11 mouse cellular contexts compared by ENCODE assay signal in genomic region chr7:46643172-46643571, GRCm38 (mm10). TPM values are rescaled to one million over a fixed set of nuclear protein-coding genes. Genes with fewer than 3 reads are reported as not detected.
DNase-seq lines count a peak whose midpoint lies in the region; ATAC-seq lines count a peak whose summit lies in the region.
"Had no signal": no experiment of that assay in that cellular context is flagged by ENCODE, and none has a peak within 500 bp of the region (broad histone marks: within the 10 kb centered on the region; RNA-seq: fewer than 3 reads in every experiment).

No protein-coding gene starts in this region.

- no peaks in the 10 kb centered on the region for H3K27me3 ChIP-seq in hindbrain, embryonic 16.5 days (replicated peaks; ENCODE audit: control insufficient read depth, insufficient read depth, low read length)

- no peak overlapping the region for H3K4me2 ChIP-seq in hindbrain, embryonic 16.5 days (ENCODE audit: low read length)
- H3K4me2 ChIP-seq: embryonic facial prominence, embryonic 15.5 days had no signal

- H3K27ac ChIP-seq in hindbrain, embryonic 16.5 days (ENCODE audit: low read depth, low read length) = no peak overlapping the region
- H3K27ac ChIP-seq: embryonic facial prominence, embryonic 15.5 days; limb, embryonic 10.5 days had no signal

- no peaks in the 10 kb centered on the region for H3K36me3 ChIP-seq in hindbrain, embryonic 16.5 days (ENCODE audit: control insufficient read depth, insufficient read depth, low read length)
- H3K36me3 ChIP-seq: embryonic facial prominence, embryonic 15.5 days; limb, embryonic 10.5 days had no signal

- ATAC-seq in hindbrain, embryonic 16.5 days = no peak

- H3K9ac ChIP-seq in hindbrain, embryonic 16.5 days (ENCODE audit: low read depth, low read length) = no peak overlapping the region
- H3K9ac ChIP-seq: embryonic facial prominence, embryonic 15.5 days had no signal

- 91% methylated on average over 1 of the region's 1 CpGs for WGBS in hindbrain, embryonic 16.5 days

- H3K4me3 ChIP-seq in hindbrain, embryonic 16.5 days (ENCODE audit: low read length) = no peak overlapping the region
- H3K4me3 ChIP-seq: embryonic facial prominence, embryonic 15.5 days; limb, embryonic 10.5 days had no signal

- peaks cover 7% of the 10 kb centered on the region; the same call in 1 of the 2 replicates for H3K4me1 ChIP-seq in hindbrain, embryonic 16.5 days (ENCODE audit: control insufficient read depth, insufficient read depth, low read depth, low read length)

- peak; percentile 7 for DNase-seq in adrenal gland, postnatal 10 days
- DNase-seq in adrenal gland, adult 8-10 months = no peak
- peak; percentile 51 to 59 for DNase-seq in left cerebral cortex, adult 18-20 months (ENCODE audit: low spot score in 2 of 2)
- no peak for DNase-seq in left cerebral cortex, postnatal 10 days (ENCODE audit: extremely low spot score in 1 of 2, low spot score in 2 of 2)
- peak; percentile 25 for DNase-seq in adrenal gland, postnatal 25 days
- peak; percentile 55 for DNase-seq in left cerebral cortex, postnatal 4 days
- no peak for DNase-seq in gastrocnemius, postnatal 4 days (ENCODE audit: low spot score in 2 of 2)

- H3K9me3 ChIP-seq in hindbrain, embryonic 16.5 days (ENCODE audit: control insufficient read depth, low read length) = no peaks in the 10 kb centered on the region
- H3K9me3 ChIP-seq: embryonic facial prominence, embryonic 15.5 days; limb, embryonic 10.5 days had no signal

- intact Hi-C loops in left cerebral cortex, postnatal 10 days (cut with DNase I) = loop anchor here (5.0 kb wide), 1 partner anchor 69 kb away; the partner anchor contains the start of gene Saal1
- intact Hi-C loops in left cerebral cortex, postnatal 4 days (cut with DNase I) = loop anchor here (10.0 kb wide), 1 partner anchor 122 kb away; no protein-coding TSS in a partner anchor

RNA-seq across cellular contexts. Expression of gene Sergef, which starts 3.6 kb away (rescaled TPM):
- 10 to 100 TPM in 1 of 2 experiments, 1 to 10 TPM in 1; 9.7 to 14.4 TPM for total RNA-seq in adrenal gland, postnatal 10 days (2021)
- 10 to 100 TPM; 29.2 to 47.3 (median 37.2) TPM for total RNA-seq in adrenal gland, adult 8-10 months (2022)
- 10 to 100 TPM; 73.6 to 85.6 TPM for total RNA-seq in left cerebral cortex, adult 18-20 months (2021)
- 10 to 100 TPM; 57.3 to 61.3 TPM for total RNA-seq in left cerebral cortex, postnatal 10 days (2021)
- 19.8 and 29.4 TPM in 2 replicates for total RNA-seq in adrenal gland, postnatal 25 days (2021)
- 10 to 100 TPM; 62.2 to 69.4 TPM for total RNA-seq in left cerebral cortex, postnatal 4 days (2021)
- polyA plus RNA-seq in hindbrain, embryonic 16.5 days (2015; fragmentation: Nextera tagmentation; extraction: Ambion mirVana) = 42.2 and 50.6 TPM in 2 replicates
- total RNA-seq in gastrocnemius, postnatal 4 days (2021) = 10 to 100 TPM in 1 of 2 experiments, 1 to 10 TPM in 1; 8.7 to 10.6 TPM

RNA-seq across cellular contexts. Expression of gene Tph1, which starts 29.2 kb away (rescaled TPM):
- total RNA-seq in adrenal gland, postnatal 10 days (2021) = not detected
- not detected for total RNA-seq in adrenal gland, adult 8-10 months (2022)
- under 1 TPM; 0.16 to 0.21 TPM for total RNA-seq in left cerebral cortex, adult 18-20 months (2021)
- under 1 TPM; 0.45 to 0.69 TPM for total RNA-seq in left cerebral cortex, postnatal 10 days (2021)
- not detected in 2 replicates for total RNA-seq in adrenal gland, postnatal 25 days (2021)
- total RNA-seq in left cerebral cortex, postnatal 4 days (2021) = under 1 TPM; 0.64 to 0.74 TPM
- 0.61 and 1.2 TPM in 2 replicates for polyA plus RNA-seq in hindbrain, embryonic 16.5 days (2015; fragmentation: Nextera tagmentation; extraction: Ambion mirVana)
- total RNA-seq in gastrocnemius, postnatal 4 days (2021) = under 1 TPM; 0.21 to 0.49 TPM
- total RNA-seq: hematopoietic stem cell, adult 5-6 weeks had no signal
- polyA plus RNA-seq: limb, embryonic 10.5 days had no signal

Comparison
In these comparisons a context has a peak if more than half of its experiments do, and no peak if none do; other contexts are left out.
1. DNase-seq: peak in adrenal gland, postnatal 10 days (single experiment), left cerebral cortex, adult 18-20 months (2 of 2), adrenal gland, postnatal 25 days (single experiment) and left cerebral cortex, postnatal 4 days (single experiment); none in adrenal gland, adult 8-10 months (single experiment), left cerebral cortex, postnatal 10 days (0 of 2) and gastrocnemius, postnatal 4 days (0 of 2).